Mouse (Mus musculus) E14TG2a.4 (cell line): Measurements from ENCODE around the gene 1700012P22Rik.

Experiments
- CTCF ChIP-seq: conservative IDR thresholded peaks from 2 replicates; pipeline ENCODE4 v1.5.1; 2014; ENCODE audit warnings: low read length
- POU5F1 ChIP-seq: IDR thresholded peaks from 2 replicates; pipeline ENCODE4 v1.6.1; 2014; ENCODE audit warnings: low read length, borderline replicate concordance

GRCm38 (mm10) chr4:144448546-144448945 lies 10.0 kb upstream of the 1700012P22Rik start:
- TF ChIP-seq CTCF (no peak), POU5F1 (no peak)
